Mouse (Mus musculus) limb, embryonic 11.5 days (tissue): Measurements from ENCODE around the gene Calr3. TPM values are rescaled to one million over a fixed set of nuclear protein-coding genes. Genes with fewer than 3 reads are reported as not detected.

Source experiments
- ATAC-seq: fragments of 200-750 bp; cut with Nextera tagmentation; 2 replicates; pipeline ENCODE4 v1.8.0; 2017; ENCODE audit warnings: low read depth; ENCODE audit not compliant: insufficient number of reproducible peaks, low FRiP score, low TSS enrichment
- DNase-seq: peaks from one replicate; pipeline ENCODE4 v3.0.0-alpha.2; 2015; ENCODE audit warnings: low spot score
- H3K27ac ChIP-seq: fragments of 300-500 bp; sonication (generic); replicated peaks from 2 replicates; pipeline ENCODE4 v1.5.1; 2014; ENCODE audit warnings: low read depth, mild to moderate bottlenecking, low read length
- H3K27me3 ChIP-seq: fragments of 300-500 bp; sonication (generic); 2 replicates; pipeline ENCODE4 v1.6.1; 2014; ENCODE audit warnings: mild to moderate bottlenecking, low read length, mixed read lengths; ENCODE audit not compliant: control insufficient read depth, insufficient read depth
- H3K36me3 ChIP-seq: fragments of 300-500 bp; sonication (generic); 2 replicates; pipeline ENCODE4 v1.6.1; 2014; ENCODE audit warnings: mild to moderate bottlenecking, low read length, moderate library complexity, mixed read lengths; ENCODE audit not compliant: control insufficient read depth, insufficient read depth
- H3K4me1 ChIP-seq: fragments of 300-500 bp; sonication (generic); 2 replicates; pipeline ENCODE4 v1.6.1; 2014; ENCODE audit warnings: low read length, mixed read lengths; ENCODE audit not compliant: control insufficient read depth, insufficient read depth
- H3K4me2 ChIP-seq: fragments of 300-500 bp; sonication (generic); 2 replicates; pipeline ENCODE4 v1.6.1; 2014; ENCODE audit warnings: low read depth, mild to moderate bottlenecking, moderate library complexity; ENCODE audit not compliant: severe bottlenecking
- H3K4me3 ChIP-seq: fragments of 300-500 bp; sonication (generic); 2 replicates; pipeline ENCODE4 v1.5.1; 2014; ENCODE audit warnings: low read depth, low read length
- H3K9ac ChIP-seq: fragments of 300-500 bp; sonication (generic); 2 replicates; pipeline ENCODE4 v1.6.1; 2014; ENCODE audit warnings: mild to moderate bottlenecking, low read length
- H3K9me3 ChIP-seq: fragments of 300-500 bp; sonication (generic); 2 replicates; pipeline ENCODE4 v1.6.1; 2016; ENCODE audit warnings: low read length; ENCODE audit not compliant: control insufficient read depth
- WGBS: fragments of 180-500 bp; shearing (Covaris S2); extraction: QIAGEN DNeasy Blood & Tissue Kit; methylation state at CpG from one replicate; pipeline ENCODE4 v1.1.7; 2014; 5-methylcytosine and 5-hydroxymethylcytosine counted together
- polyA plus RNA-seq: library from polyadenylated mRNA; unstranded; fragments of >200 nt; fragmentation: Nextera tagmentation; extraction: Ambion mirVana; gene quantifications from 2 replicates; pipeline ENCODE4 v1.2.1, GENCODE M21; 2014

Calr3 gene
- polyA plus RNA-seq, 1 experiment from 2014 or later: 0.79 TPM

- peaks cover 11% of the 10 kb centered on the region for H3K4me1 ChIP-seq
- WGBS: under 1% methylated on average over 48 of the region's 48 CpGs
- DNase-seq: peak; percentile 98
Observed at GRCm38 (mm10) chr8:72421362-72422335, 22.0 kb downstream of the Calr3 start, which contains the start of gene Eps15l1. Eps15l1 (minus strand) TSS chr8:72421460.

DNA sequence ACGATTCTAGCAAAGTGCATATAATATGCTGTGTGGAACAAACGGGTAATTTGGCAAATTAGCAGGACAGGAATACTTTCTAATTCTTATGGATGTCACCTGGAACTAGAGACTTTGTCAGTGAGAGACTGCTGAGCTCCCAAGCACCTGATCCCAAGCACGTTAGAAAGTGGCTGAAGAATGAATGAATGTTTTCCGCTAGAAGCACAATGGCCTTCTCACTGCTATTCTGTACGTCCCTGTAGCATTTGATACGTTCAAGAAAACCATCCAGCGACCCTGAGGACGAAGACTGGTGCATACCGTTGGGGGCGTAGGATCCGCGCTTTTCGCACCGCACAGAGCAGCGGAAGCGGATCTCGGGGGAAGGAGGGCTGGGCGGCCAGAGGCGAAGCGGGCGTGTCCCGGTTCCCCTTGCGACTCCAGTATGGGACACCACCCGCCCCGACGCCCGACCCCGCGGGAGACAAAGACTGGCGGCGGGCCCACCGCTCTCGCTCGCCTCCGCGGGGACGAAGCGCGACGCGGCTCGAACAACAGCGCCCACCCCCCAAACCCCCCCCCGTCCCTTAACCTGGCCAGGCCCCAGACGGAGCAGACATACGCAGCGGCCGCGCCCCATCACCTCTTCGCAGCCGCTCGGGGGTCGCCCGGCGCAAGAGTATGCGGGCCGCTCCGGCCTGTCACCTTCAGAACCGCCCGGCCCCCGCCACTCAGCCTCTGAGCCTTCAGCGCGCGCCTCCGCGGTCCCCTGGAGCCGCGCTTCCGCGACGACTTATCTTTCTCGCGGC, 22.9 kb downstream of the Calr3 start:
- peak overlapping the region; percentile 89 for H3K4me3 ChIP-seq
- DNase-seq (peak; percentile 63), ATAC-seq (peak; percentile 72)
- H3K9ac ChIP-seq: peak overlapping the region; percentile 83
- peak overlapping the region; percentile 64 for H3K4me2 ChIP-seq
- no peaks in the 10 kb centered on the region for H3K36me3 ChIP-seq
- H3K27ac ChIP-seq: peak overlapping the region; percentile 73
- H3K9me3 ChIP-seq: no peaks in the 10 kb centered on the region
- no peaks in the 10 kb centered on the region for H3K27me3 ChIP-seq
- peaks cover 11% of the 10 kb centered on the region for H3K4me1 ChIP-seq
- WGBS: 2% methylated on average over 61 of the region's 73 CpGs

More at GRCm38 (mm10) chr8:72421362-72422335, 22.0 kb downstream of the Calr3 start, which contains the start of gene Eps15l1:
- peak within 1 kb of the TSS; percentile 83 for H3K9ac ChIP-seq
- peak within 1 kb of the TSS; percentile 86 for H3K27ac ChIP-seq
- ATAC-seq: peak; percentile 97
- no peaks in the 10 kb centered on the region for H3K36me3 ChIP-seq
- H3K27me3 ChIP-seq: no peaks in the 10 kb centered on the region
- peak within 1 kb of the TSS; percentile 89 for H3K4me3 ChIP-seq
- peak within 1 kb of the TSS; percentile 64 for H3K4me2 ChIP-seq
- H3K9me3 ChIP-seq: no peaks in the 10 kb centered on the region

GRCm38 (mm10) chr8:72418073-72418472, 25.6 kb downstream of the Calr3 start:
- WGBS: 96% methylated on average over 4 of the region's 4 CpGs
- H3K36me3 ChIP-seq: no peaks in the 10 kb centered on the region
- peaks cover 11% of the 10 kb centered on the region for H3K4me1 ChIP-seq
- no peak overlapping the region for H3K4me2 ChIP-seq
- ATAC-seq (no peak), DNase-seq (no peak)
- H3K27ac ChIP-seq: no peak overlapping the region
- H3K9ac ChIP-seq: no peak overlapping the region
- H3K4me3 ChIP-seq: no peak overlapping the region
- no peaks in the 10 kb centered on the region for H3K27me3 ChIP-seq
- no peaks in the 10 kb centered on the region for H3K9me3 ChIP-seq

- 70% methylated on average over 2 of the region's 2 CpGs for WGBS
- H3K9ac ChIP-seq: no peak overlapping the region
- no peaks in the 10 kb centered on the region for H3K9me3 ChIP-seq
- H3K4me3 ChIP-seq: no peak overlapping the region
- H3K4me2 ChIP-seq: no peak overlapping the region
- no peak for DNase-seq
- no peak for ATAC-seq
- H3K27me3 ChIP-seq: no peaks in the 10 kb centered on the region
- peaks cover 9% of the 10 kb centered on the region for H3K4me1 ChIP-seq
- H3K27ac ChIP-seq: no peak overlapping the region
- no peaks in the 10 kb centered on the region for H3K36me3 ChIP-seq
Observed at GRCm38 (mm10) chr8:72415252-72415651, 28.4 kb downstream of the Calr3 start.

GRCm38 (mm10) chr8:72413839-72414238, 29.8 kb downstream of the Calr3 start:
- Histone ChIP-seq H3K9me3 (no peaks in the 10 kb centered on the region), H3K36me3 (no peaks in the 10 kb centered on the region), H3K4me1 (peaks cover 4% of the 10 kb centered on the region), H3K9ac (no peak overlapping the region), H3K4me3 (no peak overlapping the region), H3K4me2 (no peak overlapping the region), H3K27ac (no peak overlapping the region), H3K27me3 (no peaks in the 10 kb centered on the region)
- DNase-seq (no peak), ATAC-seq (no peak)
- WGBS: 91% methylated on average over 7 of the region's 7 CpGs

- ATAC-seq: no peak
- DNase-seq: no peak
Observed at GRCm38 (mm10) chr8:72409443-72409842, 34.2 kb downstream of the Calr3 start.

GRCm38 (mm10) chr8:72407878-72408277, 35.8 kb downstream of the Calr3 start:
- ATAC-seq (no peak), DNase-seq (no peak)
- no peaks in the 10 kb centered on the region for H3K27me3 ChIP-seq
- H3K9ac ChIP-seq: no peak overlapping the region
- no peak overlapping the region for H3K4me3 ChIP-seq
- no peaks in the 10 kb centered on the region for H3K36me3 ChIP-seq
- H3K27ac ChIP-seq: no peak overlapping the region
- H3K4me1 ChIP-seq: no peaks in the 10 kb centered on the region
- H3K4me2 ChIP-seq: no peak overlapping the region
- 92% methylated on average over 1 of the region's 1 CpGs for WGBS
- H3K9me3 ChIP-seq: no peaks in the 10 kb centered on the region

More at GRCm38 (mm10) chr8:72409443-72409842, 34.2 kb downstream of the Calr3 start:
- Histone ChIP-seq H3K27ac (no peak overlapping the region), H3K27me3 (no peaks in the 10 kb centered on the region), H3K4me2 (no peak overlapping the region), H3K36me3 (no peaks in the 10 kb centered on the region), H3K4me3 (no peak overlapping the region), H3K4me1 (no peaks in the 10 kb centered on the region), H3K9me3 (no peaks in the 10 kb centered on the region), H3K9ac (no peak overlapping the region)
- WGBS: 76% methylated on average over 3 of the region's 3 CpGs

DNA sequence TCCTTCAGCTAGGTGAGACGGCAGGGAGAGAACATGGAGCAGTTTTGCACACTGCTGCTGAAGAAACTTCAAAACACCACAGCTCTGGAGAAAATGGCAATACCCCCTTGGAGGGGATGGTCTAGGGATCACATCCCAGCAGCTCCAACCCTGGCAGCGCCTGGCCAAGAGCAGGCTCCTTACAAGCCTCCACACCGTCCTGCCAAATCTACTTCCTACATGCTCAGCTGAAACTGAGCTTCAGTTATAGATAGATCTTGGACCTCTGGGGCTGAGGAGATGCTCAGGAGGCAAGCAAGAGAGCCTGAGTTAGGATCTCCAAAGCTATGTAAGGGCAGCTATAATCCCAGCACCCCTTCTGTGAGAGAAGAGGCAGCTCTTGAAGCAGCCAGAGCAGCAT, 40.7 kb downstream of the Calr3 start:
- no peaks in the 10 kb centered on the region for H3K9me3 ChIP-seq

More for the DNA sequence above, 40.7 kb downstream of the Calr3 start:
- H3K4me3 ChIP-seq: no peak overlapping the region
- no peak for DNase-seq
- WGBS: 95% methylated on average over 3 of the region's 3 CpGs
- no peaks in the 10 kb centered on the region for H3K27me3 ChIP-seq
- no peak for ATAC-seq
- no peak overlapping the region for H3K9ac ChIP-seq
- no peaks in the 10 kb centered on the region; the same call in 1 of the 2 replicates for H3K36me3 ChIP-seq
- H3K27ac ChIP-seq: no peak overlapping the region
- H3K4me2 ChIP-seq: no peak overlapping the region
- H3K4me1 ChIP-seq: no peaks in the 10 kb centered on the region
